Mouse (Mus musculus) heart, postnatal 0 days (tissue): ENCODE results near the gene Rfx6.

ENCODE experiments used
- CTCF ChIP-seq: IDR thresholded peaks from 2 replicates; pipeline ENCODE4 v1.5.1; 2016; ENCODE audit warnings: antibody characterized with exemption, control low read depth, low read depth
- EP300 ChIP-seq: IDR thresholded peaks from 2 replicates; pipeline ENCODE4 v1.6.1; 2016; ENCODE audit warnings: antibody characterized with exemption, low read depth

- TF ChIP-seq EP300 = no peak
- TF ChIP-seq CTCF = peak; percentile 27
Measured at GRCm38 (mm10) chr10:51669334-51669733, 8.2 kb upstream of the Rfx6 start.
